Mouse (Mus musculus) forebrain, embryonic 14.5 days (tissue): Measurements from ENCODE around the gene Adgrg3. TPM values are rescaled to one million over a fixed set of nuclear protein-coding genes. Genes with fewer than 3 reads are reported as not detected.
A peak's percentile ranks its signal among the peaks of the same experiment; 100 is the strongest.

ENCODE experiments used
- ATAC-seq: fragments of 200-750 bp; cut with Nextera tagmentation; 2 replicates; pipeline ENCODE4 v1.8.0; 2017; ENCODE audit warnings: mild to moderate bottlenecking, moderate library complexity
- DNase-seq: peaks from one replicate; pipeline ENCODE4 v3.0.0-alpha.2; 2015; ENCODE audit warnings: low spot score
- H3K27ac ChIP-seq: fragments of 300-500 bp; sonication (generic); 2 replicates; pipeline ENCODE4 v1.5.1; 2014; ENCODE audit warnings: low read depth, mild to moderate bottlenecking, control low read depth, low read length, moderate library complexity
- H3K27me3 ChIP-seq: fragments of 300-500 bp; sonication (generic); replicated peaks from 2 replicates; pipeline ENCODE4 v1.6.1; 2014; ENCODE audit warnings: low read length, control low read depth, mixed read lengths; ENCODE audit not compliant: control insufficient read depth, insufficient read depth
- H3K36me3 ChIP-seq: fragments of 300-500 bp; sonication (generic); 2 replicates; pipeline ENCODE4 v1.6.1; 2014; ENCODE audit warnings: low read length, control low read depth; ENCODE audit not compliant: control insufficient read depth, insufficient read depth
- H3K4me1 ChIP-seq: fragments of 300-500 bp; sonication (generic); 2 replicates; pipeline ENCODE4 v1.6.1; 2014; ENCODE audit warnings: antibody characterized with exemption, low read length, control low read depth; ENCODE audit not compliant: control insufficient read depth, insufficient read depth
- H3K4me2 ChIP-seq: fragments of 300-500 bp; sonication (generic); 2 replicates; pipeline ENCODE4 v1.6.1; 2014; ENCODE audit warnings: mild to moderate bottlenecking, control low read depth, low read length
- H3K4me3 ChIP-seq: fragments of 300-500 bp; sonication (generic); 2 replicates; pipeline ENCODE4 v1.5.1; 2014; ENCODE audit warnings: low read depth, low read length, control low read depth
- H3K9ac ChIP-seq: fragments of 300-500 bp; sonication (generic); 2 replicates; pipeline ENCODE4 v1.6.1; 2014; ENCODE audit warnings: mild to moderate bottlenecking, low read length, control low read depth, moderate library complexity
- H3K9me3 ChIP-seq: fragments of 300-500 bp; sonication (generic); replicated peaks from 2 replicates; pipeline ENCODE4 v1.6.1; 2016; ENCODE audit warnings: low read length, control low read depth, mixed read lengths; ENCODE audit not compliant: control insufficient read depth
- WGBS: fragments of 180-500 bp; shearing (Covaris S2); extraction: QIAGEN DNeasy Blood & Tissue Kit; methylation state at CpG from one replicate; pipeline ENCODE4 v1.1.7; 2014; 5-methylcytosine and 5-hydroxymethylcytosine counted together
- polyA plus RNA-seq: library from polyadenylated mRNA; unstranded; fragments of >200 nt; fragmentation: Nextera tagmentation; extraction: Ambion mirVana; gene quantifications from 2 replicates; pipeline ENCODE4 v1.2.1, GENCODE M21; 2014

Gene Adgrg3
- polyA plus RNA-seq, 1 experiment from 2014 or later: 1.2 TPM

DNA sequence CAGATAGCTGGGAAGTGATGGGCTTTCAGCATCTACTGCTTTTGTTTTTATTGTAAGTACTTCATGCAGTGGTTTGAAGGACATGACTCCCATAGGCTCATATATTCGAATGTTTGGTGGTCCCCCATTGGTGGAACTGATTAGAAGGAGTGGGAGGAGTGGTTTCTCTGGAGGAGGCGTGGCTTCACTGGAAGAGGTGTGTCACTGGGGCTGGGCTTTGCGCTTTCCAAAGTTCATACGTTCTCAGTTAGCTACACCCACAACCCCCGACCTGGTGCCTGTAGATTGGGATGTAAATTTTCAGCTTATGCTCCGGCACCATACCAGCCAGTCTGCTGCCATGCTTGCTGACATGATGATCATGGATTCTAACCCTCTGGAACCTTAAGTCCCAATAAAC, 36.9 kb downstream of the Adgrg3 start:
- no peak for ATAC-seq

DNA sequence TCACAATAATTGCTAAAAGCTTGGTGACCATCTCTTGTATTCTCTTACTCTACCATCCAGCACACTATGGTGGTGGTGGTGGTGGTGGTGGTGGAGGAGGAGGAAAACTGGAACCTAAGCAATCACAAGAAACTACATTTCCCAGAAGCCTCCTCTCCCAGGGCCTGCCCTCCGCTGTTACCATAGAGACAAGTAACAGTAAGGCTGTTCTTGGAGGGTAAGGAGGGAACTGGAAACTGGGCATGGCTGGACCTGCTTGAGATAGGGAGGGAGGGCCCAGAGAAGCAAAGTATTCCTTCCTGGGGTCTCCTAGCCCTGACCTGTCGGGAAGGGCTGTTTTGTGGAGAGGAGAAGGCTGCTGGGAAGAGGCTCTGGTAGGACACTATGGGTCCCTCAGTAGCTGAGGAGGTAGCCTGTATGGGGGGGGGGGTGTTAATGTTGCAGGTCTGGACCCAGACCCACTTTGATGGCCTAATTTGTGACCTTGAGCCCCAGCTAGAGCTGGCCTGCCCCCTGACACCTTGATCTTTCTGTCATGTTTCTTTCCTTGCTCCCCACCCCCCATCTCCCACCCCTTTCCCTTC, 37.5 kb downstream of the Adgrg3 start, which contains the start of gene Drc7:
TSS of gene Drc7 (plus strand) at position 177 of the 584 bp plus-strand sequence.
- Histone ChIP-seq H3K27ac (no peak within 1 kb of the TSS), H3K4me2 (no peak within 1 kb of the TSS), H3K9me3 (no peaks in the 10 kb centered on the region), H3K4me3 (no peak within 1 kb of the TSS), H3K27me3 (no peaks in the 10 kb centered on the region), H3K4me1 (no peaks in the 10 kb centered on the region), H3K9ac (no peak within 1 kb of the TSS), H3K36me3 (no peaks in the 10 kb centered on the region)
- WGBS: 27% methylated on average over 2 of the region's 2 CpGs
- peak; percentile 73; the same call in 1 of the 2 replicates for ATAC-seq
- DNase-seq: peak; percentile 71

More for the DNA sequence above, 36.9 kb downstream of the Adgrg3 start:
- Histone ChIP-seq H3K27me3 (no peaks in the 10 kb centered on the region), H3K4me2 (no peak overlapping the region), H3K9ac (no peak overlapping the region), H3K36me3 (no peaks in the 10 kb centered on the region), H3K4me1 (no peaks in the 10 kb centered on the region), H3K4me3 (no peak overlapping the region), H3K27ac (no peak overlapping the region), H3K9me3 (no peaks in the 10 kb centered on the region)
- no peak for DNase-seq
- 65% methylated on average over 6 of the region's 6 CpGs for WGBS

DNA sequence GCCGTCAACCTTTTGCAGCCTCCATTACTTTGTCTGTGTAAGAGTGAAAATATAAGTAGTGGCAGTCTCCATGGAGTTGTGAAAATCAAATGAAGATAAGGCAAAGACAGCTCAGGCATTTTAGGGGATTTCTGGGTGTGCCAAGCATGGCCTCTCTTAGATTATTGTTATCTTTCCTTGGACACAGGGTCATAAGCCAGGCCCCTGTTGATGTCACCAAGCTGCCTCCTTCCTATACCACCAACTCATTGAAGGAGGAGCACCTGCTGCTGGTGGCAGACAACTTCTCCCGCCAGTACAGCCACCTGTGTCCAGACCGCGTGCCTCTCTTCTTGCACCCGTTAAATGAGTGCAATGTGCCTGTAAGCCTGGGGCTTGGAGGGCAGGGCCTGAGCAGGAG, 38.9 kb downstream of the Adgrg3 start:
- ATAC-seq (no peak), DNase-seq (no peak)
- Histone ChIP-seq H3K36me3 (no peaks in the 10 kb centered on the region), H3K27ac (no peak overlapping the region), H3K27me3 (no peaks in the 10 kb centered on the region), H3K4me2 (no peak overlapping the region), H3K9ac (no peak overlapping the region), H3K4me3 (no peak overlapping the region), H3K4me1 (no peaks in the 10 kb centered on the region), H3K9me3 (no peaks in the 10 kb centered on the region)
- WGBS: 79% methylated on average over 5 of the region's 5 CpGs

DNA sequence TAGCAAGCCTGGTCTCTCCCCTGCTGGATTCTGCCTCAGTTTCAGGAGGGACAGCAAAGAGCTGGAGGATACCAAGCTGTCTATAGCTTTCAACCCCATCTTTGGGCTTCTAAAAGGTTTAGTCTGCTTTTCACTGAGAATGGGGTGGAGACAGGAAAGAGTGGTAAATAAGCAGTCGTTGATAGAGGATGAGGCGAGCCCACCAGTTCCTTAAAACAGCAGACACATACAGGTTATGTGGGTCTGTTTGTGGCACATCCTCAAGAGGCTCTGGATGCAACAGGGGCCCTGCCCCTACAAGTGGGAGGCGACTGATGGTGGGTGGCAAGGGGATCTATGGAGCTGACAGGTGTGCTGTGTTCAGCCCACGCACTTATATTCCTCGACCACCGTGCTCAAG, 41.2 kb downstream of the Adgrg3 start:
- Histone ChIP-seq H3K27me3 (no peaks in the 10 kb centered on the region), H3K9ac (no peak overlapping the region), H3K4me1 (no peaks in the 10 kb centered on the region), H3K27ac (no peak overlapping the region), H3K4me2 (no peak overlapping the region), H3K4me3 (no peak overlapping the region), H3K36me3 (no peaks in the 10 kb centered on the region), H3K9me3 (no peaks in the 10 kb centered on the region)
- DNase-seq: no peak
- 87% methylated on average over 6 of the region's 6 CpGs for WGBS
- ATAC-seq: no peak

DNA sequence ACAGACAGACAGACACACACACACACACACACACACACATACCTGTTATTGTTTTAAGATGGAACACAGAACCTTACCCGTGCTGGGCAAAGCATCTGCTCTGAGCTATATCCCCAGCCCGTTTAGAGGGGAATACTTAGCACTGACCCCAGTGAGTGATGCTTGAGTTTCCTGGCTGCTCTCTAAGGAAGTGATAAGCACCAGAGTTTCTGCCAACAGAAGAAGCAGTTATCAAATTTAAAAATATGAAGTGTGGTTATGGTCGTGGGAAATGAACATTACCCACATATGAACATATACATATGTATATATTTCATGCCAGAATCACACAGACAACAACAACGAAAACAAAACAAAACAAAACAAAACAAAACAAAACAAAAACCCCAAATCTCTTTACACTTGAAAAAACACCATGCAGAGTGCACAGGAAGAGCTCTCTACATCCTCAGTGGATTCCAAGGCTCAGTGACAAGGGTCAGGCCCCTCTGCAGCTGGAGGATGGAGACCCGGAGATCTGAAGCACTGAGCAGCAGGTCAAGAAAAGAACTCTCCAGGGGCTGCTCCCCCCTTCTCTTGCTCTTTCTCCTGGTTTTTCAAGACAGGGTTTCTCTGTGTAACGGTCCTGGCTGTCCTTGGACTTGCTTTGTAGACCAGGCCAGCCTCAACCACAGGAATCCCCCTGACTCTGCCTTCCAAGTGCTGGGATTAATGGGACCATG, 42.5 kb downstream of the Adgrg3 start:
- WGBS: 71% methylated on average over 6 of the region's 6 CpGs
- no peak for ATAC-seq

DNA sequence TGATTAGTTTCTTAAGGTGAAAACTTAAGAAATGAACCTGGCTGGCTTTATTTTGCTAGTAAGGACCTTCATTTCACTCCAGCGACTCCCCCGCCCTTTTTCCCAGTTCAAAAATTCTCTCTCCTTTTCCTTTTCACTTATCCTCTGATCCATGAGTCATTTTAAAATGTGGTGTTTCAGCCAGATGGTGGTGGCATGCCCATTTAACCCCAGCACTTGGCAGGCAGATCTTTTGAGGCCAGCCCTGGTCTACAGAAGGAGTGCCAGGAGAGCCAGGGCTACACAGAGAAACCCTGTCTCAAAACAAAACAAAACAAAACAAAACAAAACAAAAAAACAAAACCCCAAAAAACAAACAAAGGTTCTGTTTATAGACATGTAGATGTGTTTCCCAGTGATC, 47.0 kb downstream of the Adgrg3 start:
- no peak overlapping the region for H3K4me2 ChIP-seq
- H3K36me3 ChIP-seq: no peaks in the 10 kb centered on the region
- H3K9ac ChIP-seq: no peak overlapping the region
- no peak for ATAC-seq
- no peak overlapping the region for H3K4me3 ChIP-seq
- WGBS: 84% methylated on average over 2 of the region's 2 CpGs
- peak; percentile 11 for DNase-seq
- H3K9me3 ChIP-seq: no peaks in the 10 kb centered on the region
- H3K27ac ChIP-seq: no peak overlapping the region
- no peaks in the 10 kb centered on the region for H3K27me3 ChIP-seq
- H3K4me1 ChIP-seq: no peaks in the 10 kb centered on the region

More for the DNA sequence above, 42.5 kb downstream of the Adgrg3 start:
- Histone ChIP-seq H3K9ac (no peak overlapping the region), H3K36me3 (no peaks in the 10 kb centered on the region), H3K4me3 (no peak overlapping the region), H3K27ac (no peak overlapping the region), H3K4me2 (no peak overlapping the region), H3K4me1 (no peaks in the 10 kb centered on the region), H3K27me3 (no peaks in the 10 kb centered on the region), H3K9me3 (no peaks in the 10 kb centered on the region)
- no peak for DNase-seq

DNA sequence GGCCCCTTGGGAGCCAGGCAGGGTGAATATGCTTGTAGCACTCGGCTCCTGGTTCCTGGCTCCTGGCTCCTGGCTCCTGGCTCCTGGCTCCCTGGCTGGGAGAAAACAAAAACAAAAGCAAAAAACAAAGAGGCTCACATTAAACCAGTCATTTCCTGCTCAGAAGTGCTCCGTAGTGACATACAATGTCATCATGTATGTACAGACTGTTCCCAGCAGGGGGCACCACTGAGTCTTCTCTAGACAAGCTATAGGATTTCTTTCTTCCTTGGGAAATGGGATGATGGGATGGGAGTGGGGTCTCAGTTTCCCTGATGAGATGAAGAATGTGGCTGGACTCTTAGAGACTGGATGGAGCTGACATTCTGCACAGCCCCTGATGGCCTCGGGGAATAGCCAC, 50.1 kb downstream of the Adgrg3 start:
- no peak overlapping the region for H3K9ac ChIP-seq
- no peak overlapping the region for H3K4me2 ChIP-seq
- no peaks in the 10 kb centered on the region for H3K36me3 ChIP-seq
- DNase-seq (peak; percentile 68), ATAC-seq (no peak)
- 48% methylated on average over 3 of the region's 3 CpGs for WGBS
- H3K27ac ChIP-seq: no peak overlapping the region
- H3K27me3 ChIP-seq: no peaks in the 10 kb centered on the region
- no peaks in the 10 kb centered on the region for H3K9me3 ChIP-seq
- H3K4me1 ChIP-seq: no peaks in the 10 kb centered on the region
- H3K4me3 ChIP-seq: no peak overlapping the region

DNA sequence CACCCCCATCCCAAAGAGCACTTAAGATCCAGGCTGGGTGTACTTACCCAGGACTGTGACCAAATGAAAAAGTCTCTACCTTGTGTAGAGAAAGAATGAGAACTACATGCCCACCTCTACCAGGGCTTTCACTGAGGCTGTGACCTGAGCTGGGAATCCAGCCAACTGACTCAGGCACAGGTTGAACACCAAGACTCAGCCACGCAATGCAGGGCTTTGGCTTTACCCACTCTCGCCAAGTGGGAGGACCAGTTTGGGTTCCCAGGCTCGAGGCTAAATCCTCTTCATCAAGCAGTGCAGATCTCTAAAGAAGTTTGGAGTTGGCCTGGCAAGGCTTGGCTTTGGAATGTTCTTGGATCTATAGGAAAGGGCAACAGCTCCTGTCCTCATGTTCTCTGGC, 58.0 kb downstream of the Adgrg3 start:
- Histone ChIP-seq H3K27me3 (no peaks in the 10 kb centered on the region), H3K27ac (no peak overlapping the region), H3K4me3 (no peak overlapping the region), H3K9me3 (no peaks in the 10 kb centered on the region), H3K4me2 (no peak overlapping the region), H3K4me1 (no peaks in the 10 kb centered on the region), H3K36me3 (no peaks in the 10 kb centered on the region), H3K9ac (no peak overlapping the region)
- DNase-seq: no peak
- WGBS: 71% methylated on average over 3 of the region's 3 CpGs
- no peak for ATAC-seq

DNA sequence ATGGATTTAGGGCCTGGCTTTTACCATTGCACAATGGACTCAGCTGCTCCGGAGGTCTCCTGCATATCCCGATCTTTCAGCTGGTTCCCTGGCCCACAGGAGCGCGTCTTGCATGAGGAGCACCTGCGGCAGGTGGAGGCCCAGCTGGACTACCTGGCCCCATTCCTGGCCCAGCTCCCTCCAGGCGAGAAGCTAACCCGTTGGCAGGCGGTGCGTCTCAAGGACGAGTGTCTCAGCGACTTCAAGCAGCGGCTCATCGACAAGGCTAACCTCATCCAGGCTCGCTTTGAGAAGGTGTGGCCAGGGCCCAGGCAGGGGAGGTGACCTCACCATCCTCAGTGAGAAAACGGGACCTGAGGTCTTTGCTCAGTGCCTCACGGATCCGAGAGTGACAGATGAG, 58.7 kb downstream of the Adgrg3 start:
- Histone ChIP-seq H3K4me3 (no peak overlapping the region), H3K4me1 (no peaks in the 10 kb centered on the region), H3K4me2 (no peak overlapping the region), H3K9me3 (no peaks in the 10 kb centered on the region), H3K27ac (no peak overlapping the region), H3K27me3 (no peaks in the 10 kb centered on the region), H3K36me3 (no peaks in the 10 kb centered on the region), H3K9ac (no peak overlapping the region)
- WGBS: 84% methylated on average over 17 of the region's 17 CpGs
- ATAC-seq (no peak), DNase-seq (no peak)
